Mouse (Mus musculus): ENCODE measurements around the gene Gm28035. TPM values are rescaled to one million over a fixed set of nuclear protein-coding genes. Genes with fewer than 3 reads are reported as not detected.
A peak's percentile ranks its signal among the peaks of the same experiment; 100 is the strongest.

Gene Gm28035
- polyA plus RNA-seq, 1 experiment from 2014 or later, result 0.14 TPM

DNA sequence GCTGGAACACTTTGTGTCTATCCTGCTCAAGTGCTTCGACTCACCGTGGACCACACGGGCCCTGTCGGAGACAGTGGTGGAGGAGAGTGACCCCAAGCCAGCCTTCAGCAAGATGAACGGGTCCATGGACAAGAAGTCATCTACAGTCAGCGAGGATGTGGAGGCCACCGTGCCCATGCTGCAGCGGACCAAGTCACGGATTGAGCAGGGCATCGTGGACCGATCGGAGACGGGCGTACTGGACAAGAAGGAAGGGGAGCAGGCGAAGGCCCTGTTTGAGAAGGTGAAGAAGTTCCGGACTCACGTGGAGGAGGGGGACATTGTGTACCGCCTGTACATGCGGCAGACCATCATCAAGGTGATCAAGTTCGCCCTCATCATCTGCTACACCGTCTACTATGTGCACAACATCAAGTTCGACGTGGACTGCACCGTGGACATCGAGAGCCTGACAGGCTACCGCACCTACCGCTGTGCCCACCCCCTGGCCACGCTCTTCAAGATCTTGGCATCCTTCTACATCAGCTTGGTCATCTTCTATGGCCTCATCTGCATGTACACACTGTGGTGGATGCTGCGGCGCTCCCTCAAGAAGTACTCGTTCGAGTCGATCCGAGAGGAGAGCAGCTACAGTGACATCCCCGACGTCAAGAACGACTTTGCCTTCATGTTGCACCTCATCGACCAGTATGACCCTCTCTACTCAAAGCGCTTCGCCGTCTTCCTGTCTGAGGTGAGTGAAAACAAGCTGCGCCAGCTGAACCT, 15.4 kb downstream of the Gm28035 start:
- Histone ChIP-seq H3K9me3 (no peaks in the 10 kb centered on the region), H3K4me3 (no peak overlapping the region), H3K4me2 (replicated peaks) (no peak overlapping the region), H3K4me1 (no peaks in the 10 kb centered on the region), H3K27ac (no peak overlapping the region), H3K27me3 (no peaks in the 10 kb centered on the region), H3K9ac (no peak overlapping the region), H3K36me3 (peaks cover 82% of the 10 kb centered on the region)
- no peak for ATAC-seq (ENCODE audit: insufficient number of reproducible peaks, insufficient read depth, low FRiP score, low TSS enrichment)
- WGBS, result 96% methylated on average over 42 of the region's 42 CpGs

DNA sequence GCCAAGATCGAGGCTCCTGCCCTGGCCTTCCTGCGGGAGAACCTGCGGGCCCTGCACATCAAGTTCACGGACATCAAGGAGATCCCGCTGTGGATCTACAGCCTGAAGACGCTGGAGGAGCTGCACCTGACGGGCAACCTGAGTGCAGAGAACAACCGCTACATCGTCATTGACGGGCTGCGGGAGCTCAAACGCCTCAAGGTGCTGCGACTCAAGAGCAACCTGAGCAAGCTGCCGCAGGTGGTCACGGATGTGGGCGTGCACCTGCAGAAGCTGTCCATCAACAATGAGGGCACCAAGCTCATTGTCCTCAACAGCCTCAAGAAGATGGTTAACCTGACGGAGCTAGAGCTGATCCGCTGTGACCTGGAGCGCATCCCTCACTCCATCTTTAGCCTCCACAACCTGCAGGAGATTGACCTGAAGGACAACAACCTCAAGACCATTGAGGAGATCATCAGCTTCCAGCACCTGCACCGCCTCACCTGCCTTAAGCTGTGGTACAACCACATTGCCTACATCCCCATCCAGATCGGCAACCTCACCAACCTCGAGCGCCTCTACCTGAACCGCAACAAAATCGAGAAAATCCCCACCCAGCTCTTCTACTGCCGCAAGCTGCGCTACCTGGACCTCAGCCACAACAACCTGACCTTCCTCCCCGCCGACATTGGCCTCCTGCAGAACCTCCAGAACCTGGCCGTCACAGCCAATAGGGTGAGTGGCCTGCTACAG, 16.4 kb downstream of the Gm28035 start:
- H3K27me3 ChIP-seq, result no peaks in the 10 kb centered on the region
- H3K9me3 ChIP-seq, result no peaks in the 10 kb centered on the region
- WGBS, result 95% methylated on average over 30 of the region's 30 CpGs
- H3K27ac ChIP-seq, result no peak overlapping the region
- no peak overlapping the region for H3K9ac ChIP-seq
- H3K4me2 ChIP-seq (replicated peaks), result no peak overlapping the region
- ATAC-seq (ENCODE audit: insufficient number of reproducible peaks, insufficient read depth, low FRiP score, low TSS enrichment), result no peak
- peaks cover 76% of the 10 kb centered on the region for H3K36me3 ChIP-seq
- H3K4me3 ChIP-seq, result no peak overlapping the region
- no peaks in the 10 kb centered on the region for H3K4me1 ChIP-seq

DNA sequence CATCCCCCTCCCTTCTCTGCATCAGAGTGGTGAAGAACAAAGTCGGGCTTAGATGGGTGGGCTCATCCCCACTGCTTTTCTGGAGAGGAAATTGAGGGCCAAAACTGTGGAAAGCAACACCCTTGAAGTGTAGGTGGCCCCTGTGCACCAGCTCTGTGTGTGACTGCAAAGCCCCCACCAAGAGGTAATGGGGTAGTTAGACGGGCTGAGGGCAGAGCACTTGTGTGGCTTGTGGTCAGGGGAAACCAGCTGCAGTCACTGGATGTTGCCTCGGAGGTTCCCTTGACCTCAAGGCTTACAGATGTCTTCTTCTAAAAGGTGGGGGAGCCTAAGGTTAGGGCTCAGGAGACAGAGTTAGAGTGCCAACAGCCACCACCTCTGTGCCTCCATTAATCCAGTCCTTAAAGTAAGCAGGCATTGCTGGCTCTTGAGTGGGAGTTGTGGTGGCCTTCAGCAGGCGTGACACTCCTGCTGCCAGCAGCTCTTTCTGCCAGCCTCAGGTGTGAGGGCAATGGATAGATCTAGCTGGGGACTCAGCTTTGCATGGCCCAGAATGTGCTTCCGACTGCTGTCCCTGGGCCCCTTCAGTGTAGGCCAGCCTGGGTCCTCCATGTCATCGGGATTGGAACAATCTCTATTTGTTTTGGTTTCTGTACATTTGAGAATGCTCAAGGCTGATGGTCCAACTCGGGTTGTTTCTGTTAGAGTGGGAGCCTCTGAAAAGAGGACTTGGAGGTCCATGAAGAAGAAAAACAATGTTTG, 17.5 kb downstream of the Gm28035 start:
- H3K27me3 ChIP-seq, result no peaks in the 10 kb centered on the region
- H3K36me3 ChIP-seq, result peaks cover 80% of the 10 kb centered on the region
- no peak for ATAC-seq (ENCODE audit: insufficient number of reproducible peaks, insufficient read depth, low FRiP score, low TSS enrichment)
- H3K4me3 ChIP-seq, result no peak overlapping the region
- no peaks in the 10 kb centered on the region for H3K4me1 ChIP-seq
- H3K4me2 ChIP-seq (replicated peaks), result no peak overlapping the region
- 85% methylated on average over 7 of the region's 7 CpGs for WGBS
- H3K9me3 ChIP-seq, result no peaks in the 10 kb centered on the region
- no peak overlapping the region for H3K9ac ChIP-seq
- no peak overlapping the region for H3K27ac ChIP-seq

DNA sequence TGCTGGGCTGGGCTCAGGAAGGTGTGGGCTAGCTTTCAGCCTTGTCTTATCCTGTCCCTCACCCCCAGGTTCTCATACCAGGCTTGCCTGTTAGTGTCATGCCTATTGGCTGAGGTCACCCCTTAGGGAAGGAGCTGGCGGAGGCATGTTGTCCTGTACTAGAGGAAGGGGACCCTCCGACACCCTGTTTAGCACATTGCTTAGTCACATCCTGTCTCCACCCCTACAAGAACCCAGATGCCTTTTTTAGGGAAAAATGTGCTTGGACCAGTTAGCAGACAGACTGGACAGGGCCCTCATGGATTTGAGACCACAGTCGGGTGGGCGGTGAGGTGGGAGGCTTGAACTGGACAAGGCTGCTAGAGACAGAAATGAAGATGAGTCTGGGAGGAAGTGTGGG, 18.2 kb downstream of the Gm28035 start:
- no peaks in the 10 kb centered on the region for H3K9me3 ChIP-seq
- no peak overlapping the region for H3K4me3 ChIP-seq
- H3K4me2 ChIP-seq (replicated peaks), result no peak overlapping the region
- no peak overlapping the region for H3K27ac ChIP-seq
- peaks cover 87% of the 10 kb centered on the region for H3K36me3 ChIP-seq
- 81% methylated on average over 4 of the region's 4 CpGs for WGBS
- ATAC-seq (ENCODE audit: insufficient number of reproducible peaks, insufficient read depth, low FRiP score, low TSS enrichment), result no peak
- no peak overlapping the region for H3K9ac ChIP-seq
- H3K27me3 ChIP-seq, result no peaks in the 10 kb centered on the region
- H3K4me1 ChIP-seq, result no peaks in the 10 kb centered on the region

DNA sequence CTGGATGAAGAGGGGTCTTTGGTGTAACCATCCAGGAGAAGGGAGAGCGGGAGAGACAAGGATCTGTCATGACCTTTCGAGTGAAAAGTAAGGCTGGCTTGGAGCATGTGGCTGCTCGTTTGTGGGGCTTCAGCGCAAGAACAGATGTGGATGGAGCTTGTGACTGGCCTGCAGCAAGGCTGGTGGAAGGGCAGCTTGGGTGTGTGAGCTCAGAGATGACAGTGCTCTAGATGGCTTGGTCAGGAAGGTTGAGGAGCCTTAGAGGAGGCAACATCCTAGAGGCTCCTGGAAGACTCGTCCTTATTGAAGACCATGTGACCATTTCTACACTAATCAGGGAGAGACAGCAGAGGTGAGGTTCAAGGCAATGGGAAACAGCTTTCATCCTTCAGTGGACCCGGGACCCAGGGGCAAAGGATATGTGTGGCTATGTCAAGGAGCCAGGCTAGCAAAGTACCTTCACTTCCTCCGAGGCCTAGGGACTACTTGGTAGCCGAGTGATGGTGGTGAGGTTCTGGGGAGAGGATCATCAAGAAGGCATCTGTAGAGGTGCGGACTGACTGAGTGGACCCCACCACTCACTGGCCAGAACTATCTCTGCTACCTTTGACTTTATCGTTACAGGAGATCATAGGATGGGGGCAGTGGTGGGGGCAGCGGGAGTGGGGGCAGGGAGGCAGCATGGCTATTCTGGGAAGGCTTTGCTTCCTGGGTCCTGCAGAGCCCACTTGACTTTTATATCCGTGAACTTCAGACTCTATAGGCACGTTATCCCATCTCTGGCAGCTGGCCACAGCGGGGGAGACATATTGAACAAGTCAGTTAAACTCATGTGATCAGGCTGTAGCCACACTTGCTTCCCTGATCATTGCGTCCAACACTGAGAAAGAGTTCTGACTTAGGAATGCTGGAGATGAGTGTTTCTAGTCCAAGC, 19.0 kb downstream of the Gm28035 start:
- H3K27ac ChIP-seq, result no peak overlapping the region
- no peak overlapping the region for H3K9ac ChIP-seq
- no peaks in the 10 kb centered on the region for H3K9me3 ChIP-seq
- no peaks in the 10 kb centered on the region for H3K27me3 ChIP-seq
- no peak overlapping the region for H3K4me2 ChIP-seq (replicated peaks)
- 92% methylated on average over 15 of the region's 15 CpGs for WGBS
- ATAC-seq (ENCODE audit: insufficient number of reproducible peaks, insufficient read depth, low FRiP score, low TSS enrichment), result no peak
- H3K36me3 ChIP-seq, result peaks cover 91% of the 10 kb centered on the region
- H3K4me1 ChIP-seq, result peaks cover 6% of the 10 kb centered on the region; the same call in 1 of the 2 replicates
- no peak overlapping the region for H3K4me3 ChIP-seq

DNA sequence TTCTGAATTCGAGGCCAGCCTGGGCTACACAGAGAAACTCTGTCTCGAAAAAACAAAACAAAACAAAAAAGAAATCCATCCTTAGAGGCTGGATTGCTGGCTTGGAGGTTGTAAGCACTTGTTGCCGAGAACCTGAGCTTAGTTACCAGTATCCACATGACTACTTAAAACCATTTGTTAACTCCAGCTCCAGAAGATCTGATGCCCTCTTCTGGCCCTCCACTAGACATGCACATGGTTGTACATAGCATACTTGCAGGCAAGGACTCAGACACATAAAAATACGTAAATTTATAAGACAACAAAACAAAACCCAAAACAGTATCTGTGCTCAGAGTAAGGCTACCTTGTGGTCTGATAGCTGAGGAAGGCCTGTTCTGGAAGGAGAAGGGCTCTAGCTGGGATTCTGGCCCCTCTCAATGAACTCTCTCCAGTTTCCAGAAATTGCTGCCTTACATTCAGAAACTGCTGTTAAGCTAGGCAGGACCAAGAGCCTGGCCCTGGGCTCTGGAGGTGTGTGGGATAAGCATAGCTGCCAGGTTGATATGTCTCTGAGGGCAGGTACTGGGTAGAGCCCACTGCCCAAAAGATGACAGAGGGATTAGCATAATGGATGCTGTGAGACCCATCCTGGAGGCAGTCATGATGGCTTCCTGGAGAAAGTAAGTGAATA, 20.8 kb downstream of the Gm28035 start:
- Histone ChIP-seq H3K4me3 (no peak overlapping the region), H3K36me3 (peaks cover 82% of the 10 kb centered on the region), H3K4me1 (peaks cover 24% of the 10 kb centered on the region), H3K9me3 (no peaks in the 10 kb centered on the region), H3K9ac (no peak overlapping the region), H3K27ac (no peak overlapping the region), H3K4me2 (replicated peaks) (no peak overlapping the region), H3K27me3 (no peaks in the 10 kb centered on the region)
- ATAC-seq (ENCODE audit: insufficient number of reproducible peaks, insufficient read depth, low FRiP score, low TSS enrichment), result no peak
- 83% methylated on average over 4 of the region's 4 CpGs for WGBS

DNA sequence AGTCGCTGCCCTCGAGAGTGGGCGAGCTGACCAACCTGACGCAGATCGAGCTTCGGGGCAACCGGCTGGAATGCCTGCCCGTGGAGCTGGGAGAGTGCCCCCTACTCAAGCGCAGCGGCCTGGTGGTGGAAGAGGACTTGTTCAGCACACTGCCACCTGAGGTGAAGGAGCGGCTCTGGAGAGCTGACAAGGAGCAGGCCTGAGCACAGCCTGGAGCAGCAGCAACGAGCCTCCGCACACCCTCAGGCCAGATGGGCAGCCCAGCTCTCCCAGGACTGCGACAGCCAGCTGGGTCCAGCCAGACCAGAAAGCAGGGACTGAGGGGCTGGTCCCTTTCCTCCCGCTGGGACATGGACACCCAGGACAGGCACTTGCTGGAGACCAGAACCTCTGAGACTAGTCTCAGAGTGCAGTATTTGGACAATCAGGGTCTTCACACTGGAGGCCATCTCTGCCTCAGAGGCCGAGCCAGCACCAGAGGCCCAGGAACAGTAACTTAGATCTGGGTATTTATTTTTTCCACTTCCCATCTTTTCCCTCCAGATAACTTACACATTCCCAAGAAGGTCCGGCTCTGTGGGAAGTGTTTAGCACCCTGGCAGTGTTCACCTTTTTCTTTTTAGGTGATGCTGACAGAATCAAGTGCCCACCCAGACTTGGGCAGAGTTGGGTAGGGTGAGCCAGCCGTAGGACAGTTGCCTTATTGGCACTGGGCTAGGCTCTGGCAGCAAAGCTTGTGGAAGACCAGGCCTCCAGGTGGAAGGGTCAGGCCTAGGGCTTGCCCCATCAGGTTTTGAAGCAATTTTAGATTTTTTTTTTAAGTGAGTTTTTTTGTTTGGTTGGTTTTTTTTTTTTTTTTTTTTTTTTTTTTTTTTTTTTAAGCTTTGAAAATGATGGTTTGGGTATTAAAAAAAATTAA, 21.8 kb downstream of the Gm28035 start:
- H3K4me3 ChIP-seq, result no peak overlapping the region
- H3K36me3 ChIP-seq, result peaks cover 74% of the 10 kb centered on the region
- no peak overlapping the region for H3K27ac ChIP-seq
- ATAC-seq (ENCODE audit: insufficient number of reproducible peaks, insufficient read depth, low FRiP score, low TSS enrichment), result no peak
- H3K9ac ChIP-seq, result no peak overlapping the region
- 89% methylated on average over 18 of the region's 18 CpGs for WGBS
- H3K4me1 ChIP-seq, result peaks cover 31% of the 10 kb centered on the region
- no peak overlapping the region for H3K4me2 ChIP-seq (replicated peaks)
- H3K9me3 ChIP-seq, result no peaks in the 10 kb centered on the region
- H3K27me3 ChIP-seq, result no peaks in the 10 kb centered on the region

DNA sequence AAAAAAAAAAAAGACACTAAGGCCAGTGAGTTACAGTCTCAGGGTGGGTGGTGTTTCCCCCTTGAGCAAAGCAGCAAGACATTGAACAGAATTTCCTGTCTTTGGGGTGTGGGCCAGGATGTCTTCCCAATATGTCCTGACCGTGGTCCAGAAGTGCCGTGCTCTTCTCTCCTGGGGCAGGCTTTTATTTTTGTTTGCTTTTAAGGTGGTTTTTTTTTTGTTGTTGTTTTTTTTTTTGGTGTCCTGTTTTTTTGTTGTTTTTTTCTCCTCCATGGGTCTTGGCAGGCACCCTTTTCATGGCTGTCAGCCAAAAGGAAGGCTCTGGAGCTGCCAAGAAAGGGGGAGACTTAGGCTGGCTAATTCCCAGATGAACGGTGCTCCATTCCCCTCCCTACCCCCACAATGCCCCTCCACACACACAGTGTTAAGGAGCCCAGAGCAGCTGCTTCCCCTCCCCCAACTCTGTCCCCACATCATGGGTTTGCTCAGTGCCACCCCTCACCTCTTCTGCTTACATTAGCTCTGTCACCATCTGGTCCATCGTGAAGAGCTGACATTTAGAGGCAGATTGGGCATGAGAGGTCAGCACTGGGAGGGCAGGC, 22.6 kb downstream of the Gm28035 start:
- no peak for ATAC-seq (ENCODE audit: insufficient number of reproducible peaks, insufficient read depth, low FRiP score, low TSS enrichment)
- Histone ChIP-seq H3K4me2 (replicated peaks) (no peak overlapping the region), H3K27ac (no peak overlapping the region), H3K9ac (peak overlapping the region; percentile 10; the same call in 1 of the 2 replicates), H3K4me3 (no peak overlapping the region), H3K36me3 (peaks cover 71% of the 10 kb centered on the region), H3K4me1 (peaks cover 31% of the 10 kb centered on the region), H3K27me3 (no peaks in the 10 kb centered on the region), H3K9me3 (no peaks in the 10 kb centered on the region)
- WGBS, result 79% methylated on average over 4 of the region's 4 CpGs

DNA sequence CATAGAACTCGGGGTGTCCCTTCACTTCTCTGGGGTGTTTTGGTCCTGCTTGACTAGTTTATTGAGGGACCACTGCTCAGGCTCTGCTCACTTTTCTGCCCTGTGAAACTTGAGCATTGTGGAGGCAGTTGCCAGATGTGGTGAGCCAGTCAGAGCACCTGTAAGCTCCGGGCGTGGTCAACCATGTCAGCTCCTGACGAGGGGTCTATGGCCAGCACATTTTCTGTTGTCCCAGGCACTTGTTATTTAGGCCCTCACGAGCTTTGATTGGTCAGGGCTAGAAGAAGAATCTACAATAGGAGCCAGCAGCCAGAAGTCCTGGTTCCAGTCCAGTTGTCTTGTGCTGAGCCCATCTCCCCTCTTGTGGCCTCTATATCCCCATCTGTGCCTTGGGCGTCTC, 23.4 kb downstream of the Gm28035 start:
- ATAC-seq (ENCODE audit: insufficient number of reproducible peaks, insufficient read depth, low FRiP score, low TSS enrichment), result no peak
- Histone ChIP-seq H3K4me2 (replicated peaks) (no peak overlapping the region), H3K27ac (no peak overlapping the region), H3K9me3 (no peaks in the 10 kb centered on the region), H3K9ac (no peak overlapping the region), H3K27me3 (no peaks in the 10 kb centered on the region), H3K4me1 (peaks cover 31% of the 10 kb centered on the region), H3K36me3 (peaks cover 62% of the 10 kb centered on the region), H3K4me3 (no peak overlapping the region)
- WGBS, result 91% methylated on average over 6 of the region's 6 CpGs

Data from embryonic facial prominence, embryonic 12.5 days (tissue).